Mouse (Mus musculus) cortical plate, adult 2 months (tissue): ENCODE results near the gene 9130230L23Rik. TPM values are rescaled to one million over a fixed set of nuclear protein-coding genes. Genes with fewer than 3 reads are reported as not detected.

Experiments
- H3K27ac ChIP-seq: fragments of 200-500 bp; 2 replicates; pipeline ENCODE4 v1.5.1; 2012; ENCODE audit warnings: low read length, control low read depth, inconsistent platforms; ENCODE audit not compliant: insufficient read depth
- H3K4me1 ChIP-seq: fragments of 200-500 bp; 2 replicates; pipeline ENCODE4 v1.6.1; 2011; ENCODE audit warnings: low read length; ENCODE audit not compliant: control insufficient read depth, insufficient read depth
- H3K4me3 ChIP-seq: fragments of 200-500 bp; 2 replicates; pipeline ENCODE4 v1.5.1; 2011; ENCODE audit warnings: mild to moderate bottlenecking, low read length, control low read depth; ENCODE audit not compliant: insufficient read depth
- CTCF ChIP-seq: fragments of 200-500 bp; IDR thresholded peaks from 2 replicates; pipeline ENCODE4 v1.5.1; 2011; ENCODE audit warnings: mild to moderate bottlenecking, control low read depth, low read length; ENCODE audit not compliant: insufficient read depth; ENCODE audit errors: extremely low read depth
- POLR2A ChIP-seq: fragments of 200-500 bp; IDR thresholded peaks from 2 replicates; pipeline ENCODE4 v1.6.1; 2011; ENCODE audit warnings: mild to moderate bottlenecking, low read length, control low read depth; ENCODE audit not compliant: insufficient read depth; ENCODE audit errors: extremely low read depth
- polyA plus RNA-seq: library from polyadenylated mRNA; depleted of rRNA; stranded (reverse); fragments of >200 nt; gene quantifications from 2 replicates; pipeline ENCODE4 v1.2.3, GENCODE M21; 2012; rRNA removed

Gene 9130230L23Rik
- polyA plus RNA-seq, 1 experiment, result 0.06 TPM

- TF ChIP-seq CTCF, result peak; percentile 94
- no peak for TF ChIP-seq POLR2A
- no peaks in the 10 kb centered on the region for H3K4me1 ChIP-seq
- H3K27ac ChIP-seq, result no peak overlapping the region
- H3K4me3 ChIP-seq, result no peak overlapping the region
Observed at GRCm38 (mm10) chr5:65937998-65938715, 65.9 kb downstream of the 9130230L23Rik start.

GRCm38 (mm10) chr5:65937011-65937726, 66.9 kb downstream of the 9130230L23Rik start:
- Histone ChIP-seq H3K4me3 (no peak overlapping the region), H3K4me1 (no peaks in the 10 kb centered on the region), H3K27ac (no peak overlapping the region)
- TF ChIP-seq CTCF (no peak), POLR2A (no peak)

GRCm38 (mm10) chr5:65934783-65935182, 69.3 kb downstream of the 9130230L23Rik start, which contains the start of gene Chrna9:
Gene Chrna9, plus strand, starts transcription at chr5:65934921.
- Histone ChIP-seq H3K4me3 (no peak within 1 kb of the TSS), H3K27ac (no peak within 1 kb of the TSS), H3K4me1 (no peaks in the 10 kb centered on the region)
- TF ChIP-seq POLR2A (no peak), CTCF (no peak)

- TF ChIP-seq CTCF, result no peak
- no peak for TF ChIP-seq POLR2A
- H3K4me1 ChIP-seq, result no peaks in the 10 kb centered on the region
- H3K4me3 ChIP-seq, result no peak overlapping the region
- no peak overlapping the region for H3K27ac ChIP-seq
Observed at GRCm38 (mm10) chr5:65933764-65934163, 70.3 kb downstream of the 9130230L23Rik start.

GRCm38 (mm10) chr5:65933258-65933657, 70.8 kb downstream of the 9130230L23Rik start:
- no peak overlapping the region for H3K27ac ChIP-seq
- H3K4me3 ChIP-seq, result no peak overlapping the region
- TF ChIP-seq CTCF, result no peak
- TF ChIP-seq POLR2A, result no peak
- H3K4me1 ChIP-seq, result no peaks in the 10 kb centered on the region

- TF ChIP-seq CTCF (no peak), POLR2A (no peak)
- H3K27ac ChIP-seq, result no peak overlapping the region
- H3K4me1 ChIP-seq, result no peaks in the 10 kb centered on the region
- no peak overlapping the region for H3K4me3 ChIP-seq
Observed at GRCm38 (mm10) chr5:65930171-65930570, 73.9 kb downstream of the 9130230L23Rik start.

Other genes starting within 250 kb of the 9130230L23Rik start
- gene N4bp2, start 240.8 kb downstream of the 9130230L23Rik start, polyA plus RNA-seq, result 3.7 and 3.8 TPM in 2 replicates
- 0.96 and 1.2 TPM in 2 replicates for gene Rhoh, start 143.1 kb downstream of the 9130230L23Rik start, polyA plus RNA-seq
- not detected in 2 replicates for gene Chrna9, start 69.4 kb downstream of the 9130230L23Rik start, polyA plus RNA-seq
- gene Rbm47, start 168.8 kb upstream of the 9130230L23Rik start, polyA plus RNA-seq, result 0.57 and 0.73 TPM in 2 replicates